ENCODE assay signal across 8 mouse cellular contexts in genomic region chr4:136462839-136463178, GRCm38 (mm10). TPM values are rescaled to one million over a fixed set of nuclear protein-coding genes. Genes with fewer than 3 reads are reported as not detected.
A peak's percentile ranks its signal among the peaks of the same experiment; 100 is the strongest.
DNase-seq lines count a peak whose midpoint lies in the region; ATAC-seq and TF ChIP-seq lines count a peak whose summit lies in the region.

No protein-coding gene starts in this region.

- no peak for TF ChIP-seq POLR2A in brain, embryonic 14.5 days (IDR thresholded peaks at IDR 0.05; ENCODE audit: borderline replicate concordance, extremely low read depth, insufficient read depth, insufficient read length, poor library complexity, severe bottlenecking)

- H3K4me2 ChIP-seq in limb, embryonic 13.5 days (replicated peaks) = peak overlapping the region; percentile 98
- peak overlapping the region; percentile 95 for H3K4me2 ChIP-seq in midbrain, embryonic 16.5 days (ENCODE audit: low read length)

- no peaks in the 10 kb centered on the region for H3K36me3 ChIP-seq in erythroblast, embryonic 14.5 days (ENCODE audit: control insufficient read depth)
- H3K36me3 ChIP-seq in heart, embryonic 10.5 days = no peaks in the 10 kb centered on the region
- no peaks in the 10 kb centered on the region for H3K36me3 ChIP-seq in limb, embryonic 13.5 days
- no peaks in the 10 kb centered on the region for H3K36me3 ChIP-seq in midbrain, embryonic 16.5 days (ENCODE audit: control insufficient read depth, insufficient read depth, low read length)

- no peak for TF ChIP-seq CTCF in brain, embryonic 14.5 days (IDR thresholded peaks at IDR 0.05; ENCODE audit: borderline replicate concordance, extremely low read depth, insufficient read depth, insufficient read length)

- H3K9ac ChIP-seq in limb, embryonic 13.5 days = peak overlapping the region; percentile 80
- peak overlapping the region; percentile 83 for H3K9ac ChIP-seq in midbrain, embryonic 16.5 days (ENCODE audit: low read depth, low read length)

- peaks cover 18% of the 10 kb centered on the region for H3K4me1 ChIP-seq in erythroblast, embryonic 14.5 days (ENCODE audit: control insufficient read depth)
- peaks cover 29% of the 10 kb centered on the region for H3K4me1 ChIP-seq in heart, embryonic 10.5 days
- H3K4me1 ChIP-seq in limb, embryonic 13.5 days = peaks cover 45% of the 10 kb centered on the region
- H3K4me1 ChIP-seq in midbrain, embryonic 16.5 days (ENCODE audit: control insufficient read depth, insufficient read depth, low read length) = peaks cover 4% of the 10 kb centered on the region

- DNase-seq in 416B (ENCODE audit: low read depth) = peak; percentile 67
- DNase-seq in brain, embryonic 14.5 days (ENCODE audit: low read depth) = peak; percentile 72
- no peak for DNase-seq in heart, embryonic 10.5 days (ENCODE audit: low spot score)
- DNase-seq in urinary bladder, postnatal 10 days (ENCODE audit: low spot score) = no peak

- H3K4me3 ChIP-seq in erythroblast, embryonic 14.5 days (replicated peaks) = peak overlapping the region; percentile 72
- peak overlapping the region; percentile 86 for H3K4me3 ChIP-seq in heart, embryonic 10.5 days
- peak overlapping the region; percentile 70 for H3K4me3 ChIP-seq in limb, embryonic 13.5 days
- H3K4me3 ChIP-seq in midbrain, embryonic 16.5 days (ENCODE audit: low read depth, low read length) = peak overlapping the region; percentile 71

- peaks cover 49% of the 10 kb centered on the region for H3K27me3 ChIP-seq in erythroblast, embryonic 14.5 days (ENCODE audit: control insufficient read depth)
- H3K27me3 ChIP-seq in heart, embryonic 10.5 days (ENCODE audit: insufficient read depth, poor library complexity, severe bottlenecking) = peaks cover 30% of the 10 kb centered on the region
- H3K27me3 ChIP-seq in limb, embryonic 13.5 days = peaks cover 38% of the 10 kb centered on the region
- H3K27me3 ChIP-seq in midbrain, embryonic 16.5 days (ENCODE audit: control insufficient read depth, insufficient read depth, low read depth, low read length) = peaks cover 11% of the 10 kb centered on the region

- ATAC-seq in erythroblast, adult 5-6 weeks (replicated peaks; ENCODE audit: low FRiP score, poor library complexity, severe bottlenecking) = no peak
- ATAC-seq in limb, embryonic 13.5 days (ENCODE audit: low FRiP score, low read depth) = peak; percentile 73; the same call in 1 of the 2 replicates
- peak; percentile 82 for ATAC-seq in midbrain, embryonic 16.5 days

- peak overlapping the region; percentile 93 for H3K27ac ChIP-seq in heart, embryonic 10.5 days
- H3K27ac ChIP-seq in limb, embryonic 13.5 days = no peak overlapping the region
- H3K27ac ChIP-seq in midbrain, embryonic 16.5 days (ENCODE audit: low read length) = peak overlapping the region; percentile 48; the same call in 1 of the 2 replicates

- H3K9me3 ChIP-seq in erythroblast, embryonic 14.5 days (ENCODE audit: control insufficient read depth, low read length) = no peaks in the 10 kb centered on the region
- no peaks in the 10 kb centered on the region for H3K9me3 ChIP-seq in heart, embryonic 10.5 days
- no peaks in the 10 kb centered on the region for H3K9me3 ChIP-seq in limb, embryonic 13.5 days
- H3K9me3 ChIP-seq in midbrain, embryonic 16.5 days (replicated peaks; ENCODE audit: control insufficient read depth, low read length, poor library complexity, severe bottlenecking) = no peaks in the 10 kb centered on the region

- 3% methylated on average over 8 of the region's 8 CpGs for WGBS in heart, embryonic 10.5 days
- under 1% methylated on average over 8 of the region's 8 CpGs for WGBS in limb, embryonic 13.5 days
- WGBS in midbrain, embryonic 16.5 days = 2% methylated on average over 8 of the region's 8 CpGs

RNA-seq across cellular contexts. Expression of gene 6030445D17Rik, which starts 0.8 kb away (rescaled TPM):
- not detected in 2 replicates for polyA plus RNA-seq in erythroblast, embryonic 14.5 days (2012)
- not detected in 2 replicates for total RNA-seq in erythroblast, adult 5-6 weeks (2015; ENCODE audit: low replicate concordance)
- not detected in 2 replicates for total RNA-seq in erythroblast, adult 5-6 weeks (2017; ENCODE audit: low replicate concordance)
- polyA plus RNA-seq in brain, embryonic 14.5 days (2012; rRNA removed) = 0.16 and 0.18 TPM in 2 replicates
- 0.18 TPM in 1 of 2 replicates, not detected in the other for polyA plus RNA-seq in heart, embryonic 10.5 days (2016; fragmentation: Nextera tagmentation; extraction: Ambion mirVana)
- 0.10 and 0.29 TPM in 2 replicates for polyA plus RNA-seq in limb, embryonic 13.5 days (2015; fragmentation: Nextera tagmentation; extraction: Ambion mirVana)
- 0.14 and 0.20 TPM in 2 replicates for polyA plus RNA-seq in midbrain, embryonic 16.5 days (2015; fragmentation: Nextera tagmentation; extraction: Ambion mirVana)

RNA-seq across cellular contexts. Expression of gene Luzp1, which starts 6.8 kb away (rescaled TPM):
- 0.05 and 0.15 TPM in 2 replicates for polyA plus RNA-seq in erythroblast, embryonic 14.5 days (2012)
- total RNA-seq in erythroblast, adult 5-6 weeks (2015; ENCODE audit: low replicate concordance) = 0.42 and 1.2 TPM in 2 replicates
- total RNA-seq in erythroblast, adult 5-6 weeks (2017; ENCODE audit: low replicate concordance) = 1.0 and 10.7 TPM in 2 replicates
- polyA plus RNA-seq in brain, embryonic 14.5 days (2012; rRNA removed) = 12.8 and 15.0 TPM in 2 replicates
- polyA plus RNA-seq in heart, embryonic 10.5 days (2016; fragmentation: Nextera tagmentation; extraction: Ambion mirVana) = 96.4 and 126 TPM in 2 replicates
- polyA plus RNA-seq in limb, embryonic 13.5 days (2015; fragmentation: Nextera tagmentation; extraction: Ambion mirVana) = 155 TPM in 2 replicates
- polyA plus RNA-seq in midbrain, embryonic 16.5 days (2015; fragmentation: Nextera tagmentation; extraction: Ambion mirVana) = 40.8 and 46.7 TPM in 2 replicates

RNA-seq across cellular contexts. Expression of gene Htr1d, which starts 39.5 kb away (rescaled TPM):
- not detected in 2 replicates for polyA plus RNA-seq in erythroblast, embryonic 14.5 days (2012)
- not detected in 2 replicates for total RNA-seq in erythroblast, adult 5-6 weeks (2015; ENCODE audit: low replicate concordance)
- not detected in 2 replicates for total RNA-seq in erythroblast, adult 5-6 weeks (2017; ENCODE audit: low replicate concordance)
- polyA plus RNA-seq in brain, embryonic 14.5 days (2012; rRNA removed) = 0.15 and 0.45 TPM in 2 replicates
- 0.05 and 0.19 TPM in 2 replicates for polyA plus RNA-seq in heart, embryonic 10.5 days (2016; fragmentation: Nextera tagmentation; extraction: Ambion mirVana)
- polyA plus RNA-seq in limb, embryonic 13.5 days (2015; fragmentation: Nextera tagmentation; extraction: Ambion mirVana) = 0.55 and 0.89 TPM in 2 replicates
- polyA plus RNA-seq in midbrain, embryonic 16.5 days (2015; fragmentation: Nextera tagmentation; extraction: Ambion mirVana) = 2.8 TPM in 2 replicates

Comparison
In these comparisons a context has a peak if more than half of its experiments do, and no peak if none do; other contexts are left out.
1. DNase-seq: peak in 416B (single experiment) and brain, embryonic 14.5 days (single experiment); none in heart, embryonic 10.5 days (single experiment) and urinary bladder, postnatal 10 days (single experiment).
2. RNA of gene Luzp1, which starts 6.8 kb away (polyA plus RNA-seq): 155 TPM in limb, embryonic 13.5 days, 96.4 to 126 TPM in heart, embryonic 10.5 days, 40.8 to 46.7 TPM in midbrain, embryonic 16.5 days and 12.8 to 15.0 TPM in brain, embryonic 14.5 days; 0.05 to 0.15 TPM in erythroblast, embryonic 14.5 days; every median in the first group is over 10 times any median in the second.
3. Peak in every context shown above with its lines, with median percentiles within 50 percentile points of each other: H3K4me3 ChIP-seq.